Mouse (Mus musculus) thymus, adult 2 months (tissue): ENCODE data around the gene Ift122. TPM values are rescaled to one million over a fixed set of nuclear protein-coding genes. Genes with fewer than 3 reads are reported as not detected.
A peak's percentile ranks its signal among the peaks of the same experiment; 100 is the strongest.

ENCODE experiments used
- DNase-seq: peaks from one replicate; pipeline ENCODE4 v3.0.0; 2021
- H3K27ac ChIP-seq: fragments of 200-500 bp; 2 replicates; pipeline ENCODE4 v1.5.1; 2012; ENCODE audit warnings: low read length, control low read depth; ENCODE audit not compliant: control insufficient read depth, insufficient read depth
- H3K27me3 ChIP-seq: fragments of 200-500 bp; 2 replicates; pipeline ENCODE4 v1.6.1; 2012; ENCODE audit warnings: mild to moderate bottlenecking, low read length, moderate library complexity, mixed read lengths; ENCODE audit not compliant: control insufficient read depth, insufficient read depth
- H3K36me3 ChIP-seq: fragments of 200-500 bp; 2 replicates; pipeline ENCODE4 v1.6.1; 2012; ENCODE audit warnings: mild to moderate bottlenecking, low read length, moderate library complexity; ENCODE audit not compliant: control insufficient read depth, insufficient read depth
- H3K4me1 ChIP-seq: fragments of 200-500 bp; replicated peaks from 2 replicates; pipeline ENCODE4 v1.6.1; 2012; ENCODE audit warnings: low read length; ENCODE audit not compliant: control insufficient read depth, insufficient read depth
- H3K4me3 ChIP-seq: fragments of 200-500 bp; 2 replicates; pipeline ENCODE4 v1.5.1; 2012; ENCODE audit warnings: mild to moderate bottlenecking, low read length, control low read depth, moderate library complexity; ENCODE audit not compliant: control insufficient read depth, insufficient read depth
- CTCF ChIP-seq: fragments of 200-500 bp; IDR thresholded peaks from 2 replicates; pipeline ENCODE4 v1.5.1; 2012; ENCODE audit warnings: mild to moderate bottlenecking, control low read depth, low read length, moderate library complexity, borderline replicate concordance; ENCODE audit not compliant: control insufficient read depth, poor library complexity, insufficient read depth; ENCODE audit errors: extremely low read depth
- POLR2A ChIP-seq: fragments of 200-500 bp; IDR thresholded peaks from 2 replicates; pipeline ENCODE4 v1.6.1; 2012; ENCODE audit warnings: mild to moderate bottlenecking, low read length, control low read depth, moderate library complexity; ENCODE audit not compliant: control insufficient read depth, poor library complexity, insufficient read depth; ENCODE audit errors: extremely low read depth
- WGBS: fragments of 180-500 bp; shearing (Covaris S2); methylation state at CpG from one replicate; pipeline ENCODE4 v1.1.7; 2018; 5-methylcytosine and 5-hydroxymethylcytosine counted together
- polyA plus RNA-seq: library from polyadenylated mRNA; depleted of rRNA; stranded (reverse); fragments of >200 nt; gene quantifications from 2 replicates; pipeline ENCODE4 v1.2.3, GENCODE M21; 2012

The Ift122 gene
- polyA plus RNA-seq, 1 experiment = 7.6 TPM

DNA sequence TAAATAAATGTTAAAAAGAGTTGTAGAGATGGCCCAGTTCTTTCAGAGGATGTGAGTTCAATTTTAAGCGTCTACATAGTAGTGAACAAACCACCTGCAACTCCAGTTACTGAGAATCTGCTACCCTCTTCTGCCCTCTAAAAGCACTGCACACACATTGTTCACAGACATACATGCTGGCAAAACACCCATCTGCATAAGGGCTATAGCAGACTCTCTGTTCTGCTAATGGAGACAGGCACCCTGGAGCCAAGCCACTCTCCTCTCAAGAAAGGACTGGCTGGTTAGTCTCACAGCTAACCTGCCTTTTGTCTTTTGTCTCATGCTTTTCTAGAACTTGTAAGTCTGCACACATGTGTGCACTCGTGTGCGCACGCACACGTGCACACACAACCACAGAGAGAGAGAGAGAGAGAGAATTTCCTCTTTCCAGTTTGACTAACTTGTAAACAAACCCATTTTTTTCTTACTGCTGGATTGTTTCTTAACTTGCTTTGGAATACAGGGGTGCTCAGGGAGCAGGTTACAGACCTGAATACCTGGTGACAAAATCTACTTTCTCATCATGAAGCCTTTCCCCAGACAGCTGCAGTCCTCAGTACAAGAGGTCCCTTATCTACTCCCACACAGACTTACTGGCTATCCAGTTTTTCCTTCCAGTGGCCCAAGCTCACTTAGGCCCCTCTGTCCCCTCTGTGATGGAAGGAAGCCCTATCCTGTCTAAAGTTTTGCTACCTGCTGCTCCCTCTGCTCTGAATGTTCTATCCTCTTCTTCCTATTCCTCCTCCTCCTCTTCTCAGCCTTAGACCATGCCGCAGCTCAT lies 22.3 kb upstream of the Ift122 start:
- H3K4me3 ChIP-seq = no peak overlapping the region
- no peak for DNase-seq
- H3K27me3 ChIP-seq = no peaks in the 10 kb centered on the region
- no peaks in the 10 kb centered on the region for H3K36me3 ChIP-seq
- no peak overlapping the region for H3K27ac ChIP-seq
- WGBS = 71% methylated on average over 6 of the region's 6 CpGs
- TF ChIP-seq POLR2A = no peak
- TF ChIP-seq CTCF = no peak
- H3K4me1 ChIP-seq = no peaks in the 10 kb centered on the region

DNA sequence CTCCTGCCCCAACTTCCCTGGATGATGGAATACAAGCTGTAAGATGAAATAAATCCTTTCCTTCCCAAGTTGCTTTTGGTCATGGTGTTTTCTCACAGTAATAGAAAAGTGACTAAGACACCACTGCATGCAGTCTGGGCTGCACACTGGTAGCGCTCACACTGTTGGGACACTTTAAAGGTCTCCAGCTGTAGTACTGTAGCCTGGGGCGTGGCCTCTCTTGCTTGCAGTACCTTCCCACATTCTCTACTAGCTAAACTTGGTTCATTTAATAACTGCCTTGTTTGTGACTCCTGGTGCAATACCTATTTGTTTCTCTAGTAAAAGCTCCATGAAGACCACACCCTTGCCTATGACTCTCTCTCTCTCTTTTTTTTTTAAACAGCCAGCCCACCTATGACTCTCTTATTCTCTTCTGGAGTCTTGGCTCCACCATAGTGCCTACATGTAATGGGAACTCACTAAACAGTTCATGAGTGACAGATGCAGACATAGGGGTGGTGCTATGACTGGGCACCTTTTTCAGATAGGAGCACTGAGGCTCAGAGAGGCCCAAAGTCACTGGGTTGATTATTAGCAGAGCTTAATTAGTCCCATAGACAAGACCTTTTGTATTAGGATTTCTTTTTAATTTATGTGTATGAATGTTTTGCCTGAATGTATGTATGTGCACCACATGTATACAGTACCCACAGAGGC lies 21.0 kb upstream of the Ift122 start:
- DNase-seq = no peak
- WGBS = 94% methylated on average over 2 of the region's 2 CpGs
- Histone ChIP-seq H3K4me1 (peaks cover 4% of the 10 kb centered on the region; the same call in 1 of the 2 replicates), H3K27ac (no peak overlapping the region), H3K27me3 (no peaks in the 10 kb centered on the region), H3K4me3 (no peak overlapping the region), H3K36me3 (no peaks in the 10 kb centered on the region)
- TF ChIP-seq POLR2A (no peak), CTCF (no peak)

DNA sequence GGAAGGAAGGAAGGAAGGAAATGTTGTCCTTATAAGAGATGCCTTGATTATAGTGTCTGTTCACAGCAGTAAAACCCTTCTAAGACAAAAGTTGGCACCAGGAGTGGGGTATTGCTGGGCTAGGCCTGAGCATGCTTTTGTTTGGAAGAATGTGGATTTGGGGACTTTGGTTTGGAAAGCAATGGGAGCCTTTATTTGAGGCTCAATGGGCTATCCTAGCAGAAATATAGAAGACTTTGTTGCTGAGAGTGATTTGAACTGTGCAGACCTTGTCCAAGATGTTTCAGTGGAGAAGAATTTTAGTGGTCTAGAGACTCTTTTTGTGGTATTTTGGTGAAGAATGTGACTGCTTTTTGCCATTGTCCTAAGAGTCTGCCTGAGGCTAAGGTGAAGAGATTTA lies 19.4 kb upstream of the Ift122 start:
- H3K4me1 ChIP-seq = peaks cover 10% of the 10 kb centered on the region
- no peaks in the 10 kb centered on the region for H3K27me3 ChIP-seq
- no peak overlapping the region for H3K27ac ChIP-seq
- TF ChIP-seq POLR2A (no peak), CTCF (no peak)
- no peak overlapping the region for H3K4me3 ChIP-seq
- DNase-seq = no peak
- no peaks in the 10 kb centered on the region for H3K36me3 ChIP-seq

DNA sequence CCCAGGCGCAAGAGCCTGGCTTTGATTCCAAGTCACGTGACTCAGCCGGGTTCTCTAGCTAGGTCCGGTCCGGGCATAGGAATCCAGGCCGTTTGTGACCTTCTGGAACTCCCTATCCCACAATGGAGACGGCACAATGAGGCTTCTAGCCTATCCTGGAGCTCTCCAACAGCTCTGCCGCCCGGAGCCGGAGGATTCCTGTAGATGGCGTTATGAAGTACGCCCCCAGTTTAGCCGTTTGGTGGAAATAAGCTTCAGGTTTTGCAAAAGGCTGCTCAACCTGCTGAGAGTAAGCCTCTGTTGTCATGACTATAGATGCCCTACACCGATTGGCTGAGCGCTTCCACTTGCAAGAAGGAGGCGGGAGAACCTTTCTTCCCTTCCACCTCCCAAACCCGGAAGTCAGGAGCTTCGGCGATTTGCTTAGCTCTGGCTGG lies 15.1 kb upstream of the Ift122 start, which contains the start of gene Efcab12:
TSS of gene Efcab12 (minus strand) at position 252 of the 437 bp plus-strand sequence.
- peak; percentile 72 for DNase-seq
- WGBS = 15% methylated on average over 19 of the region's 19 CpGs
- Histone ChIP-seq H3K4me1 (peaks cover 10% of the 10 kb centered on the region), H3K27ac (peak within 1 kb of the TSS; percentile 25; the same call in 1 of the 2 replicates), H3K27me3 (no peaks in the 10 kb centered on the region), H3K4me3 (peak within 1 kb of the TSS; percentile 38), H3K36me3 (peaks cover 4% of the 10 kb centered on the region; the same call in 1 of the 2 replicates)
- TF ChIP-seq CTCF (no peak), POLR2A (no peak)

DNA sequence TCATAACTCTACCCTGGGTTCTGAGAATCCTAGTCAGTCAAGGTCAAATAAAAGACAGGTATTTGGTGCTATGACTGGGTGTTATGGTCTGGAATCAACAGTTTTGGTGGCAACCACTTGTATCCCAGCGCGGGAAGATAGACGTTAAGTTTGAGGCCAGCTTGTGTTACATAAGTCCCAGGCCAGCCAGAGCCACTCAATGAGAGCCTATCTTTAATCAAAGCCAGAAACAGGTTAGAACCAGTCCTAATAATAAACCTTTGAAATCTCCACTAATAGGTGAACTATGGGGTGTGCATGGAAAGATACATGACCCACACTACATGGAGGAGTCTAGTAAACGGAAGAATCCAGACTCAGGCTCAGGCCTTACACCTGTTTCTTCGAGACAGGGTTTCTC lies 14.5 kb upstream of the Ift122 start:
- no peaks in the 10 kb centered on the region for H3K27me3 ChIP-seq
- peaks cover 10% of the 10 kb centered on the region for H3K4me1 ChIP-seq
- DNase-seq = no peak
- no peak overlapping the region for H3K4me3 ChIP-seq
- TF ChIP-seq POLR2A = no peak
- TF ChIP-seq CTCF = no peak
- 89% methylated on average over 5 of the region's 5 CpGs for WGBS
- H3K27ac ChIP-seq = no peak overlapping the region
- H3K36me3 ChIP-seq = peaks cover 7% of the 10 kb centered on the region

DNA sequence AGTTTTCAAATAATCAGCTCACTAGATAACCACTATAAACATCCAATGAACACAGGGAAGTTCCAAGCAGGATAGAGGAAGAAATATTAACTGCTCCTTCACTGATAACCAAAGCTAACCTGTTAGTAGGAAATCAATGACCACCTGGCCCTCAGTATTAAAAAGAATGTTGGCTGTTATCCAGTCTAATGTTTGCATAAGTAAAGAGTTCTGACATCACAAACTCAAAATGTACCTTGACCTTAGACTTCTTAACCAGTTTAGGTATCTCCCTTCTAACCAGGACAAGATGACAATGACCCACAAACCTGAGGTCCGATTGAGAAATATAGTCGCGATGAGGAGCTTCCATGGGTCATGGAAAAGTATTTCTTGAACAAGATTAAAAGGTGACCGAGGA lies 8.3 kb upstream of the Ift122 start:
- H3K36me3 ChIP-seq = peaks cover 15% of the 10 kb centered on the region
- no peak overlapping the region for H3K27ac ChIP-seq
- H3K4me3 ChIP-seq = no peak overlapping the region
- WGBS = 98% methylated on average over 4 of the region's 4 CpGs
- H3K27me3 ChIP-seq = no peaks in the 10 kb centered on the region
- no peak for TF ChIP-seq POLR2A
- TF ChIP-seq CTCF = no peak
- 0 out of 2 replicates have a peak, but pooled peaks cover 2% of the 10 kb centered on the region for H3K4me1 ChIP-seq
- no peak for DNase-seq
